Mouse (Mus musculus) urinary bladder, postnatal 36 days (tissue): Measurements from ENCODE around the gene Pla2g12b.
"Not testable (repeated sequence)": the region's sequence is repeated elsewhere in the genome, so short reads cannot be mapped to it uniquely, and the experiment has no call there.

ENCODE experiments used
- DNase-seq, 2 experiments: peaks; one replicate each; pipeline ENCODE4 v3.0.0; 2022; ENCODE audit warnings: low spot score in 2 of 2, mixed read lengths in 1 of 2

The Pla2g12b gene

DNA sequence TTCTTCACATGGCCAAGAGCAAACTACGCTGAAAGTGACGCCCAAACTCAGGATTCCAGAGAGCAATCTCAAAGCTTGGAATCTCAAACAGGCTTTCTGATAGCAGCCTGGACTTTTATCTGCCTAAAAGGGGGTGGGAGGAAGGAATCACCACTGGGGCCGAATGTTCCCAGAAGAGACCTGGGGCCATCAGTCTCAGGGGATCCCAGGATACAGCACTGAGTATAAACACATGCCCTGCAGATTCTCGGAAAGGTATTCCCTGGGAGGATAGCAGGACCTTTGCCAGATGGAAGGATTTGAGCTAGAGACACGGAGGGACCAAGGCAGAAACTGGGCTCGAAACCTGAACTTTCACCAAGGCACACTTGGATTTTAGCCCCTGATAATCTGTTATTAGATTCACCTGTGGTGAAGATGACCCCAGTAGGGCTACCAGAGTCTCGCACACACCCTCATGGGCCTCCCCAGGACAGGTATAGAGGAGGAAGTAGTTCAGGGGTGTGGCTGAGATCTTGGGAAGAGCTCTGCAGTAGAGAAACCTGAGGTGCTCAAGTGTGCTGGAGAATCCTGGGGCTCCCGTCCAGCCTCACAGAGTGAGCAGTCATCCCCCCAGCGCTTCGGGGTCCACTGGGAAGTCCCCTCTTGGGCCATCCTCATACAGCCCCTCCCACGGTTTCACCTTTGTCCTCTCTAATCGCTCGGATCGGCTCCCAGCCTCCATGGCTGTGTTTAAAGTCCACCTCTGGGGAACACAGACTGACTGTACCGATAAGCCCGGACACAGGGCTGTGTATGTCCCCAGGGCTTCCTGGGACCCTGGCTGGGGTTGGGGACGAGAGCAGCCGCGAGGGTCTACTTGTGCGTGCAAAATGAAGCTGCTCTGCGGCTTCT, at the start of gene Pla2g12b:
TSS of gene Pla2g12b (plus strand) at position 762 of the 894 bp plus-strand sequence.
- no peak for DNase-seq

DNA sequence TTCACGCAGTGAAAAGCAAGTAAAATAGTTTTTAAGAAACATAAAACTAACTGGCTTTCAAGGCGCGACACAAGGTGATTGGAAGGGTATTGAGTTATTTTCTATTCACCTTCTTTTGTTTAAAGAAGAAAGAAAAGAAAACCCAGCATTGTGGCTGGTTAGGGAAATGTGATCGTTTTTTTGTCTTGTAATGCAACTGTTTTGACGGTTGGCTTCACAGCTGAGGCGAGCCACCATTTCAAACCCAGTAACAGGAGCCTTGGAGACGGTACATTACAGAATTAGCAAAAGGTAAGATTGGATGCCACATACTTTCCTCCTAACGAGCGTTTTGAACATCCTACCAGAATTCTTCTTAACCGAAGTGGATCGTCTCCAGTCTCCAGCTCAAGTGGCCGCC, 49.3 kb upstream of the Pla2g12b start:
- DNase-seq = no peak

DNA sequence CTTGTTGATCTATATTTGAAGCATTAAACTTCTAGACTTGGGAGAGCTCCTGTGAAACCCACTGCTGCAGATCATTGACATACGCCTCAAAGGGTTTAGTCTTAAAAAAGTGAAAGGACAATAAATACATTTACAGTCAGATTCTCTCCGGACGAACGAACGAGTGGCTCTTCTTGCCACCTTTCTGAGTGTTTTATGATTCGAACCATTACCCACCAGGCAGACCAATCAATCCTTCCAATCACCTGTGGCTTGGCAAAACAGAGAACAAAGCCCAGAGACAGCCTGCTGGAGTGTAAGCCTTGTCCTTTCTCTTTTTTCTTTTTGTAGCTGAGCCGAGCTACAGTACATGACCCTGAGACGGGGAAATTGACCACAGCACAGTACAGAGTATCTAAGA, 48.4 kb upstream of the Pla2g12b start:
- DNase-seq = no peak

DNA sequence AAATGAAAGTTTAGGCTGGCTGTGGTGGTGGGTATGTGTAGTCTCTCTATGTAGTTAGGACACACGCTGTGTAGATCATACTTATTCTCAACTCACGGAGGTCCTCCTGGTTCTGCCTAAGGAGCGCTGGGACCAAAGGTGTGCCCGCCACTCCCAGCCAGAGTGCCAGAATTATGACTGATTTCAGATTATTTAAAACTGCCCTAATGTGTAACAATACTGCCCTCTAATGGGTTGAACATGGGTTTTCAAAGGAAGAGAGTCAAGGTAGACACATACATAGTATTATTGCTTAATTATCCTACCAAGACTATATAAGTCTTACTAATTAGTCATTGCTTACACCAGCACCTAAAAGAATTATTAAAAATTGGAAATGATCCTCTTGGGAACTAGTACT, 44.7 kb upstream of the Pla2g12b start:
- no peak for DNase-seq

DNA sequence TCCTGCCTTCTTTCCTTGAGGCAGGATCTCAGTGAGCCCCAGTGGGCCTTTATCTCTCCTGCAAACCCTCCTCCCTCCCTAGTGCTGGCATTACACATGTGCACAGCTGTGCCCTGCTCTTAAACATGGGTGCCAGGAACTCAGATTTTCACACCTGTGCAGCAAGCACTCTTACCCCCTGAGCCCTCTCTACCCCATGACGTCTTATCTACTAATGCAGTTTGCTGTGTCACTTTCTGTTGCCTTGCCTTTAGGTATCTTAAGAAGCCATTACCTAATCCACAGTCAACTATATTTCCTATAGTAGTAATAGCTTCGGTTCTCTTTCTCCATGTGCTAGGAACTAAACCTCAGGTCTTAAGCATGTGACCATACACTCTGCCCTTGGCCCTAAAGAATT, 40.3 kb upstream of the Pla2g12b start:
- no peak for DNase-seq

DNA sequence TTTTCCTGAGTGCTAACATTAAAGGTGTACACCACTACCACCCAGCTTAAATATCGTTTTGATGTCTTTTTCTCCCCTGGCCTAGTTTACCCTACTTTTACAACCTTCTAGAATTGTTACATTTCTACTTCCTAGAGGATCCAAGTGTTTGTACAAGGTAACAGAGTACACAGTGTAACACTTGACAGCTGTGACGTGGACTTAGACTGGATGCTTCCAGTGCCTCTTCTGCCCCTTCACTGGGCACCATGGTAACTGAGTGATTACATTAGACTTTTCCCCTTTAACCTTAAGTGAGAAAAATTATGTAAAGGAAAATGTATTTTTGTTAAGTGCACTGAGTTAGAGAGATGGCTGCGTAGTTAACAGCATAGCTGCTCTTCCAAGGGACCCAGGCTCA, 38.9 kb upstream of the Pla2g12b start:
- no peak for DNase-seq

DNA sequence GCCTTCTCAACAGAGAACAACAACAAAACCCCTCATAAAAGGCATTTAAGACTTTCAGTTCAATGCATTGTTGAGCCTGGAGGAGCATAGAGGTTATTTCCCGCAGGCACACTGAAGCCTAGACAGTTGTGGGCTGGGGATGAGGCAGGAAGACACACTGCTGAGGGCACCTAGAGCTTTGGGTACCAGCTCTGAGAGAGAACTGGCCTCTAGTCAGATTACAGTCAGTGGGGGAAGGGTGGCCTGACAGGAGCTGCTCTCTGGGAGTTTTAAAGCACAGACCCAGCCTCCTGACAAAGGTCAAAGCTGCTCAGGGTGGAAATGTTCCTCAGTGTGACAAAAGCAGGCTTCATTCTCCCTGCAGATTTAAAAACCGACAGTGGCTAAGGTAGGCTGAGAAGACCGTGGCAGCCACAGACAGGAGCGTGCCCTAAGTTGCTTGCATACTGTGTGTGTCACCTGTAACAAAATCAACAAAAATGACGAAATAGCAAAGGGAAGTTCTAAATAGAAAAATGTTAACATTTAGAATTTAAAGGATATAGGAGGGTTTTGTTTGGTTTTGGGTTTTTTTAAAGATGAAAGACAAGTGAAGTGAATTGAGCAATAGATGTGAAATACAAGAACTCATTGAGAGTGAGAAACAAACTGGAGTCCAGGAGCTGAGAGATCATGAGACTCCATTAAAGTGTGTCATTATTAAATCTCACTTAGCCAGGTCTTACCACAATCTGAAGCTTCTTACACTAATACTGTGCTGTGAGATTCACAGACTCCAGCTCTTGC, 37.5 kb upstream of the Pla2g12b start:
- DNase-seq = peak in 1 of 2 experiments; percentile 3

DNA sequence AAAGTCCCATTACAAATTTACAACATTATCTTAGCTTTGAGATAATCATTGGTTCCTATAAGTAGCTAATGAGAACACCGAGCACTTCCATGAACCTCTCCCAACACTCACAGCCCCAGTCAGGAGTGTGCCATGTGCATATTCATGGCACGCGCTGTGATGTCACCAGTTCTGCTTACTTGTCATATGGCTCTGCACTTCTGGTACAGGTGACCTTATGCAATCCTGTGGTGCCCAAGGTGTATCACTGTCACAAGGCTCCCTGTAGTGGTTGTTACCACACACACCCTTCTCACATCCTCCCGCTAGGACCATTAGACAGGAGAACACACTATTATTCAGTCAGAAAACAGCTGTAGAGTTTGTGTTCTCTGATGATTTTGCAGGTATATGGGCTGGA, 36.7 kb upstream of the Pla2g12b start:
- DNase-seq = no peak

DNA sequence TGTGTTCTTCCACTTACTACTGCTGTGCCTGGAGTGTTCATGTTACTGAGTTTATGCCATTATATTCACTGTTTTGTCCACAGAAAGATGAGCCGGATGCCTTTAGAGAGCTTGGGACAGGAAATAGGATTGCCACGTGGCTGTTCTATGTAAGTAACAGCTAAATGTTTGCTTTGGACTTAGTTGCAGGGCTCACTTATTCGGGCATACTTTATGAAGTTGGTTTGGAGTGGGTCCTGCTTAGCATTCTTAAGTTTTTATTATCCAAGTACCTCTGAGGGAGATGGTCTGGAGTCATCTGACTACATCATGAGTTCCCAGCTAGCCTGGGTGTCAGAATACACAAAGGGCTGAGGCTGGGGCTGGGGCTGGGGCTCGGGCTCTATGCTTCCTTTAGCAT, 36.3 kb upstream of the Pla2g12b start:
- DNase-seq = no peak

DNA sequence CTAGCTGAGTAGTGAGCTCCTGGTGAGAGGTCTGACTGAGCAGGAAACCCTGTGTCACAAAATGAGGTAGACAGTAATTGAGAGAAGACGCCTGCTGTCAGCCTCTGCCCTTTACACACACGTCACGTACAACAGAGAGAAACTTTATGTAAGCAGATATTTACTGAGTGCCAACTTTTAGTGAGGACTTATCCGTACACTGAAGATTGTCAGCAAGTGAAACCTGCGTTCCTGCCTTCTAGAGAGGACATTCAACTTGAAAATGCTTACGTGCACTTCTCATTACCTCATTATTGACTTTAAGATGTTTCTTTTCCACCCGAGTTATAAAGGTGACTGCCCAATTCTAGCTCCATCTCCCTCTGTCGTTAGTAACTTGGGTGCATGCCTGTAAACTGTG, 34.7 kb upstream of the Pla2g12b start:
- no peak for DNase-seq

DNA sequence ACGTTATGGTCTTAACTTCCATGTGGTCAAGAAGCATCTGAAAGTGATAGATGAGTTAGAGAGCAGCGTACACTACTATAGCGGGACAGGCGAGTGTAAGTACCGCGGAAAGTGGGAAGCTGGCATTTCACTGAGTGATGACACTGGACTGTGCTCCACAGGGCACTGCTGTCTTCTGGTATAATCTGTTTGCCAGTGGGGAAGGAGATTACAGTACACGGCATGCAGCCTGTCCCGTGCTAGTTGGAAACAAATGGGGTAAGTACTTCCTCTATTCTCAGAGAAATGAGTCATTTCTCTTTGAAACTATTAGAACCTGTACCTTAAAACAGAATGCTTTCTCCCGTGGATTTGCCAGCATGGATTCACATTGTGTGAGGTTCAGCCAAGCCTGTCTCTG, 34.0 kb upstream of the Pla2g12b start:
- DNase-seq = no peak

DNA sequence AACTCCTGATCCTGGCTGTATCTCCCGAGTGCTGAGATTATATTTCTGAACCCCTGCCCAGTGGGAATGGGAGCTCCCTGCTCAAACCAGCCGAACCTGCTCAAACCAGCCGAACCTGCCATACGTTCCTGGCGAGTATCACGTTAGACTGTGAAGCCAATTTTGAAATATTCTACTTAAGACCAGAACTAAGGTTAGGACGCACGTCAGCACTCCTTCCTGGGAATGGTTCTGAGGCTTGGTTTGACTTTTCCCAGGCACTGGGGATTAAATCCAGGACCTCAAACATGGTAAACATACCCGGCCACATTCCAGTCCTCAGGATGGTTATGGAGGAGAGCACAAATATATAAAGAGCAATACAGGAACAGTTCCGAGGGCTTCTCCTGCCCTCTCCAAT, 25.6 kb upstream of the Pla2g12b start:
- peak; percentile 22 to 30 for DNase-seq

DNA sequence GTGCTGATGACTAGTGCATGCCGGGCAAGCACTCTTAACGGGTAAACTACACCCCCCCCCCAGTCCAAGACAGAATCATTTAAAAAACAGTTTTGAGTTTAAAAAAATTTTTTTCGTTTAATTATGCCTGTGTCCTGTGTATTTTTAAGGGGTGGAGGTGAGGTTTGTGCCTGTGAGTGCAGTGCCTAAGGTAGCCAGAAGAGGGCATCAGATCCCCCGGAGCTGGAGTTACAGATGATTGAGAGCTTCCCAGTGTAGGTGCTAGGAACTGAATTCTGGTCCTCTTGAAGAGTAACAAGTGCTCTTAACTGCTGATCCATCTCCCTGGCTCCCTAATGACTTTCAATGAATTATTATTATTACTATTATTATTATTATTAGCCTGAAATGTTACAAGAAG, 24.7 kb upstream of the Pla2g12b start:
- no peak for DNase-seq

DNA sequence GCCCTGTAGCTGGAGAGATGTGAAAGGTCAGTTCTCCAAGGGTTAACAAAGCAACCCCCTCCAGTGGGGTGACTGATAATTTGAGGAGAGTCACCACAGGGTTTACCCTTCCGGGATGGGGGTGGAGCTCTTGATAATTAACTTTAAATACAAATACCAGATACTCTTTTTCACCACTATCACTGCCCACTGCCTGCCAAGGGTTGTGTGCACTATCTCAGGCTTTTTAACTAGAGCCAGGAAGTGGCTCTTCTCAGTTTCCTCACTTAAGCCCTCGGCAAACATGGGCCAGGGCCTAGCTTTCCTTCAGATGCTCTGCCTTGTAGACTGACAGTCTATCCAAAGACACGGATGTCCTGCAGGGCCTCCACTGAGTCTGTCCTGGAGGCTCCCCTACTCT, 23.5 kb upstream of the Pla2g12b start:
- DNase-seq = no peak

DNA sequence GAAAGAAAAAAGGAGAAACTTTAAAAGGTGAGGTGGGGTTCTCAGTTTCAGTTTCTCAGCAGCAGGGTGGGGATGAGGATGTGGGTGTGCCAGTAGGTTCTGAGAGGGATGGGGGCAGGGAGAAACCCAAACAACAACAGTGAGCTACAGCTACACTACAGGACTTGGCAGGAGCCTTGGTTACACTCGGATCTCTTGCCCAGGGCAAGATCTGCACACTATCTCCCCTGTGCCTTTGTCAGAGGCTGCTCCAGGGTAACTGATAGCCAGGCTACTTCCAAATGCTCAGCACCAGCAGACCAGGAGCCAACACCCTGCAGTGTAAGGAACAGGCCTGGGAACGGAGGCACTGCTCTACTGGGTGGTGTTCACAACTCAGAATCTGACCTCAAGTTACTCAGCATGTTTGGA, 23.0 kb upstream of the Pla2g12b start:
- DNase-seq = no peak

DNA sequence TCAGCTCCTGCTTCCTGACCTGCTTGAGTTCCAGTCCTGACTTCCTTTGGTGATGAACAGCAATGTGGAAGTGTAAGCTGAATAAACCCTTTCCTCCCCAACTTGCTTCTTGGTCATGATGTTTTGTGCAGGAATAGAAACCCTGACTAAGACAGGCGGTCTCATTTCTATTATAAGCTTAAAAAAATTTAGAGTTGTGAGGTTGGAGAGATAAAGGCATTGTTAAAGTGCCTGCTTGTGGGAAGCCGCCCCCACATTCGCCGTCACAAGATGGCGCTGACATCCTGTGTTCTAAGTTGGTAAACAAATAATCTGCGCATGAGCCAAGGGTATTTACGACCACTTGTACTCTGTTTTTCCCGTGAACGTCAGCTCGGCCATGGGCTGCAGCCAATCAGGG, 21.9 kb upstream of the Pla2g12b start:
- DNase-seq = not testable (repeated sequence)

DNA sequence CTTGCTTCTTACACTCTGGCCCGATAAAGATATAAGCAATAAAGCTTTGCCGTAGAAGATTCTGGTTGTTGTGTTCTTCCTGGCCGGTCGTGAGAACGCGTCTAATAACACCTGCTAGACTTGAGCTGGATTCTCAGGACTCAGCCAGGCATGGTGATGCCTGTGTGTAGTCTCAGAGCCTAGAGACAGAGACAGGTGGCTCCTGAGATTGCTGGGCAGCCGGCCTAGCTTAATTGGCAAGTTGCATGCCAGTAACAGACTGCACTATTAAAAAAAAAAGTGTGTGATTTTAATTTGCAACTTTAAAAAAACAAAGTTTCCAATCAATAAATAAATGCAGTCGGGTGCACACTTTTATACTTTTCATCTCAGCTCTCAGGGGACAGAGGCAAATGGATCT, 16.5 kb upstream of the Pla2g12b start:
- no peak for DNase-seq

DNA sequence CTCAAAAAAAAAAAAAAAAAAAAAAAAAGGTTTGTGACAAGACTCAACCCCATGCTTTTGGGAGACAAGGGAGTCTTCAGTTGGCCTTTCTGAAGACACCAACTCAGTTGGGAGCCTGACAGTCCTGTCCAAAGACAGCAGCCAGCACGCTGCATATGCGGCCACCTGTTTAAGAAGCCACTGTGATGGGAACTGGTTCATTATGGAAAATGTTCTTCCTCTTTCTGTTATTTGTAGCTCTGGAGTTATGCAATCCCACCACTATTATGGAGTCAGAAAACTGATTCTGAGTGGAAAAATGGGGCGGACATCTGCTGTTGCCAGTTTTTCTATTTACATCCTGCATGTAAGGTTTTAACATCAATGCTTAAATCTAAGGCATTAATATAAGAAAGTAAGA, 13.8 kb upstream of the Pla2g12b start:
- DNase-seq = no peak

DNA sequence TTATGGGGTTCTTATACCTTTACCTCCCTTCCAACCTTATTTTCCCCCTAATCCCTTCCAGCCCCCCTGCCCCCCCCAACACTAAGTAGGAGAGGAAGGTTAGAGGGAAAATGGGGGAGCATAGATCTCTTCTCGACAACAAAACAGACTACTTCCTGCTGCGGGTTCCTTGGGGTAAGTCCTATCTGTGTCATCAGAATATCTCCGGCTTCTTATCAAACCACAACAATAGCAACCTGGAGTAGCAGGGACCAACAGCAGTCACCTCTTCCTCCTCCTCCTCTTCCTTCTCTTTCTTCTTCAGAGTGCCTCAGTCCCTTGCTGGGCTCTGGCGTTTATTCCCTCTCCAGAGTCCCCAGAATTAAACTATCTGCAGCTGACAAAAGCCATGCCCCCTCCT, 11.6 kb upstream of the Pla2g12b start:
- DNase-seq = no peak

DNA sequence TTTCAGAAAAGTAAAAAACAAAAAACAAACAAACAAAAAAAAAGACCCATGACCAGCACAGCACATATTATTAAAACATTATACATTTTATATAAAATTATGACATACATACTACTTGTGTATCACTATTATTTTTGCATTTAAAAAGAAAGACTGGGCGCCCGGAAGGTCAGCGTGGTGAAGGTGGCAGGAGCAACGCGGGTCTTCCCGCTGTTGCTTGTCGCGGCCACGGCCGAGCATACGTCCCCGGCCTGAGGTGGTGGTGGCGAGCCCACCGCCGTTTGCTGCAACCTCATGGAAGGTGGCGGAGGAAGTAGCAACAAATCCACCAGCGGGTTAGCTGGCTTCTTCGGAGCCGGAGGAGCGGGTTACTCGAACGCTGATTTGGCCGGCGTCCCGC, 8.0 kb upstream of the Pla2g12b start, which contains the start of gene Gm10273:
TSS of gene Gm10273 (plus strand) at position 172 of the 400 bp plus-strand sequence.
- DNase-seq = not testable (repeated sequence)

DNA sequence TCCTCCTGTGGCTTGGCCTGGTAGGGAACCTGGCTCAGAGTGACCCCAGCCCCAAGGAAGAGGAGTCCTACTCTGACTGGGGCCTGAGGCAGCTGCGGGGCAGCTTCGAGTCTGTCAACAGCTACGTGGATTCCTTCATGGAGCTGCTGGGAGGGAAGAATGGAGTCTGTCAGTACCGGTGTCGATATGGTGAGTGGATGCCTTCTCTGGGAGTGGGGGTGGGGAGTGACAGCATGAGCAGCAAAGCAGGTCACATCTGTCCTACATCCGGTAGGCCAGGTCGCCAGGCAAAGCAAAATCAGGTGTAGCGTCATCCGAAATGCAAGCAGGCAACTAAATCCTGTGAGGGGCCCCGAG, 311 bp downstream of the Pla2g12b start:
- DNase-seq = no peak

DNA sequence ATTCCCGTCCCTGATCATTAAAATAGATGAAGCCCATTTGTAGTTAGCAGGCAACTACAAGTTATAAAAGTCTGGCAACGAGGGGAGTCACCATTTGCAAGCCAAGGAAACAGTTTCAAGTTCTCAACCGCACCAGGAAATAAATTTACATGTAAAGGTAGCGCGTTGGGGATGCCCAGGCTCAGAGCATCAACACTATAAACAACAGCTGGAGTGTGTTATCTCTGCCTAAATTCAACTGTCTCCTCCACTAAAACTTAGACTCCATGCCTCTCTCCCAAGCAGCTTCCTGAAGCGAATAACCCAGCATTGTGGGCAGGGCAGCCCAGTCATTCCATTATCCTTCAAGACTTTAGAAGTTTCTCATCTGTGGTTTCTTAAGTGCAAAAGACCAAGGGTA, 5.0 kb downstream of the Pla2g12b start:
- no peak for DNase-seq

DNA sequence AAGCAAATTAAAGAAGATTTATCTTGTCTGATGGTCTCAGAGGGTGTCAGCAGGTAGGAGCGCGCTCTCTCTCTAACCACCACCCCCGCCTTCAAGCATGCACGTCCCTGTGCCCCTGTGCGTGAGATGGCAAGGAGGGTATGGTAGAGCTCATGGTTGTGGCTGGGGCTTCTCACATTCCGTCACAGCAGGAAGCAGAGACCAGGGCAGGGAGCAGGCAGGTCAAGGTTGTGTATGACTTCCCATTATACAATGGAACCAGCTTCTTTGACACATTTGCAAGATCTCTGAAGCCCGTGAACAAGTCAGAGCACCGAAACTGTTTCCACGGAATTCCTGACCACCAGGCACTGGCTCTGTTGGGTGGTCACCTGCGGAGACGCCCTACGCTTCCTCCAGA, 6.8 kb downstream of the Pla2g12b start:
- no peak for DNase-seq
